Mouse (Mus musculus): ENCODE results near the gene A2ml1.

DNA sequence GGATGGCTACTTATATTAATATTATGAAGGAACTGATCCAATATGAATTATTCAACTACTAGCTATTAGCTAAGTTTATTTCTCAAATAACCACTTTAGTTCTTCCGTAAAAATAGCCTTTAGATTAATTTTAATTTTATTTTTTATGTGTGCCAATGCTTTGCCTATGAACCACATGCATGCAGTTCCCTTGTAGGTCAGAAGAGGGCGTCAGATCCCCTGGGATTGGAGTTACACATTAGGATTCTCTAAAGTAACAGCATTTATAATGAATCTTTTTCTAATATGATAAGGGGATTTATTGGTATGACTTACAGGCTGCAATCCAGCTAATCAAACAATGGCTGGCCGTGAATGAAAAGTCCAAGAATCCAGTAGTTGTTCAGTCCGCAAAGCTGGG, 18.1 kb upstream of the A2ml1 start:
- TF ChIP-seq CTCF (IDR thresholded peaks at IDR 0.05; ENCODE audit: borderline replicate concordance, control insufficient read depth, extremely low read depth, insufficient read depth, low read length, poor library complexity) (no peak), POLR2A (IDR thresholded peaks at IDR 0.05; ENCODE audit: control insufficient read depth, extremely low read depth, insufficient read depth, low read length, poor library complexity) (no peak)
